Mouse (Mus musculus) forebrain, embryonic 14.5 days (tissue): ENCODE data around the gene Tomm34. TPM values are rescaled to one million over a fixed set of nuclear protein-coding genes. Genes with fewer than 3 reads are reported as not detected.

Experiments used
- ATAC-seq: fragments of 200-750 bp; cut with Nextera tagmentation; 2 replicates; pipeline ENCODE4 v1.8.0; 2017; ENCODE audit warnings: mild to moderate bottlenecking, moderate library complexity
- DNase-seq: peaks from one replicate; pipeline ENCODE4 v3.0.0-alpha.2; 2015; ENCODE audit warnings: low spot score
- H3K27ac ChIP-seq: fragments of 300-500 bp; sonication (generic); 2 replicates; pipeline ENCODE4 v1.5.1; 2014; ENCODE audit warnings: low read depth, mild to moderate bottlenecking, control low read depth, low read length, moderate library complexity
- H3K27me3 ChIP-seq: fragments of 300-500 bp; sonication (generic); replicated peaks from 2 replicates; pipeline ENCODE4 v1.6.1; 2014; ENCODE audit warnings: low read length, control low read depth, mixed read lengths; ENCODE audit not compliant: control insufficient read depth, insufficient read depth
- H3K36me3 ChIP-seq: fragments of 300-500 bp; sonication (generic); 2 replicates; pipeline ENCODE4 v1.6.1; 2014; ENCODE audit warnings: low read length, control low read depth; ENCODE audit not compliant: control insufficient read depth, insufficient read depth
- H3K4me1 ChIP-seq: fragments of 300-500 bp; sonication (generic); 2 replicates; pipeline ENCODE4 v1.6.1; 2014; ENCODE audit warnings: antibody characterized with exemption, low read length, control low read depth; ENCODE audit not compliant: control insufficient read depth, insufficient read depth
- H3K4me2 ChIP-seq: fragments of 300-500 bp; sonication (generic); 2 replicates; pipeline ENCODE4 v1.6.1; 2014; ENCODE audit warnings: mild to moderate bottlenecking, control low read depth, low read length
- H3K4me3 ChIP-seq: fragments of 300-500 bp; sonication (generic); 2 replicates; pipeline ENCODE4 v1.5.1; 2014; ENCODE audit warnings: low read depth, low read length, control low read depth
- H3K9ac ChIP-seq: fragments of 300-500 bp; sonication (generic); 2 replicates; pipeline ENCODE4 v1.6.1; 2014; ENCODE audit warnings: mild to moderate bottlenecking, low read length, control low read depth, moderate library complexity
- H3K9me3 ChIP-seq: fragments of 300-500 bp; sonication (generic); replicated peaks from 2 replicates; pipeline ENCODE4 v1.6.1; 2016; ENCODE audit warnings: low read length, control low read depth, mixed read lengths; ENCODE audit not compliant: control insufficient read depth
- WGBS: fragments of 180-500 bp; shearing (Covaris S2); extraction: QIAGEN DNeasy Blood & Tissue Kit; methylation state at CpG from one replicate; pipeline ENCODE4 v1.1.7; 2014; 5-methylcytosine and 5-hydroxymethylcytosine counted together
- polyA plus RNA-seq: library from polyadenylated mRNA; unstranded; fragments of >200 nt; fragmentation: Nextera tagmentation; extraction: Ambion mirVana; gene quantifications from 2 replicates; pipeline ENCODE4 v1.2.1, GENCODE M21; 2014

The Tomm34 gene
- polyA plus RNA-seq, 1 experiment from 2014 or later, result 53.1 TPM

DNA sequence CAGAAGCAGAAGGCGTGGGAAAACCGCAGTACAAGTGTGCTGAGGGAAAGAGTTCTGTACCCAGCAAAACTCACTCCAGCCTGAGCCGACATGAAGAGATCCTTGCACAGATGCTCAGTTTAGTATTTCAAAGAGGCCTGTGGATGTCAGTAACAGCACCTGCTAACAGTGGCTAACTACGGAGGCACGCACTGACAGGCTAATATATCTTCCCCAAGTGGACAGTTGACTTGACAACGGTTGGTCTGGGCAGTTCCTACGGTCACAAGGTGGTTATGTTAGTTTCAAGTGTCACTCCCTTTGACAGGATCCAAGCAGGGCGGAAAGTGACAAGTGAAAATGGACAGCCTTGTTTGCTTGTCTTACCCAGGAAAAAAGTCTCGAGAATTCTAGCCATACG lies 11.2 kb upstream of the Tomm34 start:
- no peak overlapping the region for H3K9ac ChIP-seq
- no peaks in the 10 kb centered on the region for H3K27me3 ChIP-seq
- no peak for ATAC-seq
- no peak for DNase-seq
- WGBS, result 94% methylated on average over 10 of the region's 10 CpGs
- no peaks in the 10 kb centered on the region for H3K9me3 ChIP-seq
- no peak overlapping the region for H3K4me3 ChIP-seq
- no peak overlapping the region for H3K27ac ChIP-seq
- no peaks in the 10 kb centered on the region for H3K4me1 ChIP-seq
- H3K4me2 ChIP-seq, result no peak overlapping the region
- peaks cover 75% of the 10 kb centered on the region for H3K36me3 ChIP-seq

DNA sequence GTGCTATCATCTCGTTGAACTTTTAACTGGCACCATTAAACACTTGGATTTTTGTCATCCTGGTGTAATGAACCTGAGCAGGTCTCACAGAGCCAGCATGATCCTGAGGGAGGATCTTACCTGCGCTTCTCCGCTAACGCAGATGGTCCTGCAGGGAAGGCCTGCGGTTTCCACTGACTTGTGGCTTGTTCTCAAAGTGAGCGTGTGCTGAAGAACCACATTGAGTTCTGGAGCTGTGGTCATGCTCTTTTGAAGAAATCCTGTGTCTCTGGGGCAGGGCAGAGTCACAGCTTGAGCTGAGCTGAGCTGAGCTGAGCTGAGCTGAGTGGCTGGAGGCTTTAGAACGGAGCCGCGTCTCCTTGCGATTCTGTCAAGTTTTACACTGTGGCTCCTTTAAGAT lies 10.6 kb upstream of the Tomm34 start:
- no peaks in the 10 kb centered on the region for H3K4me1 ChIP-seq
- no peak overlapping the region for H3K4me3 ChIP-seq
- H3K9me3 ChIP-seq, result no peaks in the 10 kb centered on the region
- no peak overlapping the region for H3K4me2 ChIP-seq
- no peak overlapping the region for H3K27ac ChIP-seq
- H3K36me3 ChIP-seq, result peaks cover 69% of the 10 kb centered on the region
- DNase-seq (no peak), ATAC-seq (no peak)
- 98% methylated on average over 10 of the region's 10 CpGs for WGBS
- H3K9ac ChIP-seq, result no peak overlapping the region
- H3K27me3 ChIP-seq, result no peaks in the 10 kb centered on the region

DNA sequence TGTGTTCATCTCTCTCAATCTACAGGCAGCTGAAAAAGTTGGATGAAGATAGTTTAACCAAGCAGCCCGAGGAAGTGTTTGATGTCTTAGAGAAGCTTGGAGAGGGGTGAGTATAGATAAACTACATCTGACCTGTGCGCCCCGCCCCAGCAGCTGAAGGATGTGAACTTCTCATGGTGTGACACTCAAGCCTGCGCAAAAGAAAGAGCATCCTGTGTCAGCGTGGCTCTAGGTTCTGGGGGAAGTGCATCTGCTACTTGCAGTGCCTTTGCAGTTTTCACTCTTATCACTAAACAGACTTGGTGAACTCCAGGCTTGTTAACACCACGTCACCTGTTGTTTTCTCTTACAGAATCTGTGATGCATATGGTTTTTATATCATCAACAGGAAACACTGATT lies 8.5 kb upstream of the Tomm34 start:
- Histone ChIP-seq H3K4me2 (no peak overlapping the region), H3K27ac (no peak overlapping the region), H3K4me3 (no peak overlapping the region), H3K4me1 (peaks cover 11% of the 10 kb centered on the region; the same call in 1 of the 2 replicates), H3K36me3 (peaks cover 52% of the 10 kb centered on the region), H3K27me3 (no peaks in the 10 kb centered on the region), H3K9me3 (no peaks in the 10 kb centered on the region), H3K9ac (no peak overlapping the region)
- ATAC-seq (no peak), DNase-seq (no peak)
- WGBS, result 95% methylated on average over 6 of the region's 6 CpGs

GRCm38 (mm10) chr2:164077875-164078274 lies 6.9 kb upstream of the Tomm34 start:
- Histone ChIP-seq H3K36me3 (peaks cover 36% of the 10 kb centered on the region), H3K4me3 (no peak overlapping the region), H3K9me3 (no peaks in the 10 kb centered on the region), H3K27ac (no peak overlapping the region), H3K4me2 (no peak overlapping the region), H3K9ac (no peak overlapping the region), H3K27me3 (no peaks in the 10 kb centered on the region), H3K4me1 (peaks cover 11% of the 10 kb centered on the region; the same call in 1 of the 2 replicates)
- WGBS, result 88% methylated on average over 5 of the region's 5 CpGs
- DNase-seq (no peak), ATAC-seq (no peak)

GRCm38 (mm10) chr2:164076874-164077425 lies 6.0 kb upstream of the Tomm34 start:
- 94% methylated on average over 8 of the region's 8 CpGs for WGBS
- H3K4me2 ChIP-seq, result no peak overlapping the region

DNA sequence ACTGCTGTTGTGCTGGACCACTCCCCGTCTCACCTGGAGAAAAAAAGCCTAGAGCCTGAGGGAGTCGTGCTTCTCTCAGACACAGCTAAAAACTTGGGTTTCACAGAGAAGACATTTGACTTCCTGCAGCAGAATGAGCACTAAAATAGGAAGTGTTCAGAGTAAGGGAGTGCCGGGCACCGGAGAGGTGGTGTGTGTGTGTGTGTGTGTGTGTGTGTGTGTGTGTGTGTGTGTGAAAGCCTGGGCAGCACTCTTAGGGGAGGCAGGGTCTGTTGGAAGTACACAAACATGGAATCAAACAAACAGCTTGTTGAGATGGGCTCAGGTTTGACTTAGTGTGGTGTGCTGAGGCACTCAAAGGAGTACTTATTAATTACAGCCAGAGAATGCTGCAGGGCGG lies 4.1 kb upstream of the Tomm34 start:
- ATAC-seq (no peak), DNase-seq (no peak)
- Histone ChIP-seq H3K4me3 (peak overlapping the region; percentile 93; the same call in 1 of the 2 replicates), H3K4me2 (peak overlapping the region; percentile 90), H3K27me3 (no peaks in the 10 kb centered on the region), H3K9me3 (no peaks in the 10 kb centered on the region), H3K27ac (no peak overlapping the region), H3K9ac (peak overlapping the region; percentile 89), H3K36me3 (peaks cover 8% of the 10 kb centered on the region), H3K4me1 (peaks cover 12% of the 10 kb centered on the region; the same call in 1 of the 2 replicates)
- 53% methylated on average over 5 of the region's 5 CpGs for WGBS

More at GRCm38 (mm10) chr2:164076874-164077425, 6.0 kb upstream of the Tomm34 start:
- no peak overlapping the region for H3K9ac ChIP-seq
- H3K27ac ChIP-seq, result no peak overlapping the region
- H3K4me1 ChIP-seq, result peaks cover 11% of the 10 kb centered on the region; the same call in 1 of the 2 replicates
- ATAC-seq, result no peak
- H3K9me3 ChIP-seq, result no peaks in the 10 kb centered on the region
- H3K27me3 ChIP-seq, result no peaks in the 10 kb centered on the region
- H3K36me3 ChIP-seq, result peaks cover 27% of the 10 kb centered on the region
- no peak overlapping the region for H3K4me3 ChIP-seq
- no peak for DNase-seq

- peak overlapping the region; percentile 89 for H3K9ac ChIP-seq
- WGBS, result 0% methylated on average over 48 of the region's 48 CpGs
- DNase-seq (peak; percentile 97), ATAC-seq (peak; percentile 86)
- no peaks in the 10 kb centered on the region for H3K36me3 ChIP-seq
- H3K4me1 ChIP-seq, result peaks cover 22% of the 10 kb centered on the region; the same call in 1 of the 2 replicates
- no peaks in the 10 kb centered on the region for H3K27me3 ChIP-seq
- H3K27ac ChIP-seq, result peak overlapping the region; percentile 55; the same call in 1 of the 2 replicates
- H3K9me3 ChIP-seq, result no peaks in the 10 kb centered on the region
- H3K4me2 ChIP-seq, result peak overlapping the region; percentile 90
- H3K4me3 ChIP-seq, result peak overlapping the region; percentile 93
Measured at GRCm38 (mm10) chr2:164073918-164074578, 3.1 kb upstream of the Tomm34 start.

DNA sequence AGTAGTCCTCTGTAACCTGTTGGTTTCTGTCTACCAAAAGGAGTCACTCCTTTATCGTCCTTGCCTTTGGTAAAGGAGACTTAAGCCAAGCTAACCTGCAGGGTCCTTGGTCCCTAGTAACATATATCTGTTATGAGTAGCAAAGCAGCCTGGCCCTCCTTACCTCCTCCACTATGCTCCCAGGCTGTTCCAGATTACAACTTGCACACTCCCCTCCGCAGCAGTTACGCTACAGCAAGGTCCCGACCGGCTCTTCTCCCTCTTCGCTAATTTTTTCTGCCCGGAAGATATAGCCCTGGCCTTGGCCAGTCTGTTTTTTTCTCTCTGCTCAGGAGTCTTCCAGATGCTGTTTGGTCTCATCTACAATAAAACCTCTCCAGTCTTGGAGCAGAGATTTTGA lies 2.2 kb upstream of the Tomm34 start:
- Histone ChIP-seq H3K9ac (no peak overlapping the region), H3K36me3 (no peaks in the 10 kb centered on the region), H3K27ac (no peak overlapping the region), H3K9me3 (no peaks in the 10 kb centered on the region), H3K27me3 (no peaks in the 10 kb centered on the region), H3K4me2 (no peak overlapping the region), H3K4me1 (peaks cover 22% of the 10 kb centered on the region; the same call in 1 of the 2 replicates), H3K4me3 (no peak overlapping the region)
- DNase-seq (no peak), ATAC-seq (no peak)
- WGBS, result 92% methylated on average over 7 of the region's 7 CpGs

DNA sequence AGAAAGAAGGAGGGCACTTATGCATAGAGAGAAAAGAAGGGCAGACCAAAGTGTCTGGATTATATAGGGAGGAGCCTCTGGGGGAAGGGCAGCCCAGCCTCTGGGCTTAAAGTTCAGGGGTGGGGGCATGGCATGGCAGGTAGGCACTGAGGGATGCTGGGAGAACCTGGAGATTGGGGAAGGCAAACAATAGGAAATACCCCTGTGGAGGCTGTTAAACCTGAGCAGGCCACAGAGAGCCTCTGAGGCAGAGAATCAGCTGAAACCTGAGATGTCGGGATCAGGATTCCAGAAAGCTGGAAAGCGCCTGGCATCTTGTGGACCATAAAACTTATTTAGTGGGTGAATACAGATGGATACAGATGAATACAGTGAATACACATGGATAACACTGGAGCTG lies 1.1 kb upstream of the Tomm34 start:
- Histone ChIP-seq H3K27ac (no peak overlapping the region), H3K27me3 (no peaks in the 10 kb centered on the region), H3K9me3 (no peaks in the 10 kb centered on the region), H3K36me3 (0 out of 2 replicates have a peak, but pooled peaks cover under 1% of the 10 kb centered on the region), H3K9ac (no peak overlapping the region), H3K4me2 (no peak overlapping the region), H3K4me1 (peaks cover 22% of the 10 kb centered on the region; the same call in 1 of the 2 replicates), H3K4me3 (no peak overlapping the region)
- DNase-seq, result no peak
- 73% methylated on average over 2 of the region's 2 CpGs for WGBS
- no peak for ATAC-seq
